Mouse (Mus musculus) liver, postnatal 0 days (tissue): ENCODE data around the gene Adcy9.

Source experiments
- CTCF ChIP-seq: sonication (generic); IDR thresholded peaks from 2 replicates; pipeline ENCODE4 v1.5.1; 2016; ENCODE audit warnings: antibody characterized with exemption, low read depth
- EP300 ChIP-seq: IDR thresholded peaks from 2 replicates; pipeline ENCODE4 v1.6.1; 2016; ENCODE audit warnings: antibody characterized with exemption, low read depth, mild to moderate bottlenecking

GRCm38 (mm10) chr16:4273702-4274476 lies 146.4 kb downstream of the Adcy9 start:
- TF ChIP-seq CTCF = no peak
- no peak for TF ChIP-seq EP300
